Mouse (Mus musculus): Measurements from ENCODE around the gene Itih4.

Gene Itih4

DNA sequence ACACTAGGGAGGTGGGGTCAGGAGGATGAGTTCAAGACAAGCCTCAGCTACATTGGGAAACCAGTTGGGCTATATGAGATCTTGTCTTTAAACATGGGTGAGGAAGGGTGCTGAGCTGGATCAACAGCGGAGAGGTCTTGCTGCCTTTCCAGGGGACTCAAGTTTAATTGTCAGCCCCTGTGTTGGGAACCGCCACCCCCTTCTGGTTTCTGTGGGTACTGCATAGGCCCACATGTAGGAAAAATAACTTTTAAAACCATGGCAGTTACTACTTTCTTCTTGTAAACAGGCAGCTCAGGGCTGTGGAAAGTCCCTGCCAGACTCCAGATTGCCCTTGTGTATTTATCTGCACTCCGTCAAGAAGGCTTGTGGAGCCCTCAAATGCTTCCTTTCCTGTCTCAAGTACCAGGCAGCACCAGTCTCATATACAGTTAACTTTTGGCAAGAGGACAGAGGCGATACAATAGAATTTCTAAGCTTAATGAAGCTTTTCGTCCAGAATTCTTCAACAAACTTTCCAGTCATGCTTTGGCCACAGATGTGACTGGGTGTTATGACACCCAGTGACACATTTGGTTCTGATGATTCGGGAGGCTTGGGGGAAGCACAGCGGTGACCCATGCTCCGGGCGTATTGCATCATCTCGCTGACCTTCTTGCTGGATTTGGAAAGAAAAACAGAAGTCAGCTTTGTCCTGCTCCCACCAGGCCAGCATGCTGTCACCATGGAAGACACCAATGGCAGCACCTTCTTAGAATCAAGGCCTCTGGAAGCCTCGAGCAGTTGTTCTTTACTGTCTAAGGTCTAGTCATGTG, 57.8 kb downstream of the Itih4 start:
- DNase-seq, result peak; percentile 92

DNA sequence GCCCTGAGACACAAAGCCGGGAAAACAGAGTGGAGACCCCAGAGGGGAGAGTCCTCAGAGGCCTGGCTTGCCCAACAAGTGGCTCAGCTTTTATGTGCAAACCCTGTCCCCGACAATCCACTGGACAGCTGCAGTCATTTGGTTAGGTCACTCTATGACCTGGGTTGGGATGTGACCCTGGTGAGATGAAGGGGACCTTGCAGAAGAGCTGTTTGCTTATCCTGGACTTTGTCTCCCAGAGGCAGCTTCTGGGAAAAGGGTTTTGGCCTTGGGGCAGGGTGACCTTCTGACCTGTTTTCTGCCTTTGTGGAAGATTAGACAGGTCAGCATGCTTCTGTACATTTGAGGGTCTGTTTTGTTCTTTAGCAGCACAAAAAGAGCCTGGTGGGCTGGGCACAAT, 58.5 kb downstream of the Itih4 start:
- DNase-seq, result no peak

DNA sequence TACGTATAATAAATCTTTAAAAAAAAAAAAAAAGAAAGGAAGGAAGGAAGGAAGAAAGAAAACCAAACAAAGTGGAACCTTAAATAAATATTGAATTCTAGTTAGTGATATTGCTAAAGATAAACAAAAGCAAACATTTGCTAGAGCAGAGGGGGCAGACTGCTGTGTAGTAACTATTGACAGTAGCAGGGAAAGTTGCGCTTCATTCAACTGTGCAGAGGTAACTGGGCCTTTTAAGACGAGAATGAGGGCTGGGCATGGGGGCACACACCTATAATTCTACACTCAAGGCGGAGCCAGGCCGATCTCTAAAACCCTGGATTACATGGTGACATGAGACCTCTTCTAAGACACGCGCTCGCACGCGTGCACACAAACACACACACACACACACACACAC, 63.7 kb downstream of the Itih4 start:
- no peak for DNase-seq

DNA sequence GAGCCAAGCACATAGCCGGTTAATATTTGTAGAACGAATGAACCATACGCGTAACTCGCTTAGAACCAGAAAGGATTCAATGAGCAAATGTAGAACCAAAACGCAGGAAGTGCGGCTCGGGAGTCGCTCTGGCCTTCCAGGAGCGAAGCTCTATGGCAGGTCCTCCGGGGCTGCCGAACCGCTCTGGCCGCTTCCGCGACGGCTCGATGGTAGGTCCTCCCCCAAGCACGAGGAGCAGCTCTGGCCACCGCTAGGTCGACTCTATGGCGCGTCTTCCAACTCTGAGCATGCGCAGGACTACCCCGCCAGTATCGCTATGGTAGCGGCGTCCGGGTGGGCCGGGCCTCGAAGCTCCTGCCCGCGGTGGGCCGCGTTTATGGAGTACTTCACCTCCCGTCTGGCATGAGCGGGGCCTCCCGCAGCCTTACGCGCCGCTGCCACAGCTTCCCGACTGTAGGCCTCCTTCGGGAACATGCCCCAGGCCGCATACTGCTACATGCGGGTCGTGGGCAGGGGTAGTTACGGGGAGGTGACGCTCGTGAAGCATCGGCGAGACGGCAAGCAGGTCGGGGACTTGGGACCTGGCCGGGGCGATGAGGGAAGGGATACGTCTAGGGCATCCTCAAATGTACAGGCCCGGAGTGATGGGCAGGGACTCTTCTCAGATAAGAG, 65.0 kb downstream of the Itih4 start, which contains the start of gene Nek4:
Gene Nek4 (plus strand): TSS at position 224 of the 672 bp plus-strand sequence.
- peak; percentile 98 for DNase-seq
